Mouse (Mus musculus): ENCODE measurements around the gene Ccdc39. TPM values are rescaled to one million over a fixed set of nuclear protein-coding genes. Genes with fewer than 3 reads are reported as not detected.

Gene Ccdc39
- polyA plus RNA-seq, 1 experiment from 2014 or later = 2.3 TPM

- Histone ChIP-seq H3K27me3 (ENCODE audit: insufficient read depth, poor library complexity, severe bottlenecking) (no peaks in the 10 kb centered on the region), H3K4me1 (peaks cover 11% of the 10 kb centered on the region; the same call in 1 of the 2 replicates), H3K27ac (no peak overlapping the region), H3K9me3 (no peaks in the 10 kb centered on the region), H3K36me3 (no peaks in the 10 kb centered on the region), H3K4me3 (no peak overlapping the region)
- WGBS = 72% methylated on average over 6 of the region's 6 CpGs
- no peak for DNase-seq (ENCODE audit: low spot score)
Observed at GRCm38 (mm10) chr3:33846639-33847038, 2.5 kb upstream of the Ccdc39 start.

- Histone ChIP-seq H3K36me3 (no peaks in the 10 kb centered on the region), H3K4me3 (peak overlapping the region; percentile 35)
- 45% methylated on average over 10 of the region's 10 CpGs for WGBS
Observed at GRCm38 (mm10) chr3:33838877-33839276, 5.2 kb downstream of the Ccdc39 start.

GRCm38 (mm10) chr3:33836576-33836975 lies 7.5 kb downstream of the Ccdc39 start:
- DNase-seq (ENCODE audit: low spot score) = no peak
- Histone ChIP-seq H3K27me3 (ENCODE audit: insufficient read depth, poor library complexity, severe bottlenecking) (no peaks in the 10 kb centered on the region), H3K36me3 (no peaks in the 10 kb centered on the region), H3K27ac (no peak overlapping the region), H3K4me3 (no peak overlapping the region), H3K9me3 (no peaks in the 10 kb centered on the region), H3K4me1 (peaks cover 5% of the 10 kb centered on the region; the same call in 1 of the 2 replicates)
- 87% methylated on average over 13 of the region's 13 CpGs for WGBS

More at GRCm38 (mm10) chr3:33838877-33839276, 5.2 kb downstream of the Ccdc39 start:
- Histone ChIP-seq H3K9me3 (no peaks in the 10 kb centered on the region), H3K27ac (no peak overlapping the region), H3K4me1 (peaks cover 10% of the 10 kb centered on the region; the same call in 1 of the 2 replicates), H3K27me3 (ENCODE audit: insufficient read depth, poor library complexity, severe bottlenecking) (no peaks in the 10 kb centered on the region)
- DNase-seq (ENCODE audit: low spot score) = no peak

- no peaks in the 10 kb centered on the region for H3K27me3 ChIP-seq (ENCODE audit: insufficient read depth, poor library complexity, severe bottlenecking)
- no peaks in the 10 kb centered on the region for H3K36me3 ChIP-seq
- H3K27ac ChIP-seq = no peak overlapping the region
- no peaks in the 10 kb centered on the region for H3K9me3 ChIP-seq
- WGBS = 74% methylated on average over 10 of the region's 10 CpGs
- H3K4me1 ChIP-seq = peaks cover 5% of the 10 kb centered on the region; the same call in 1 of the 2 replicates
- no peak overlapping the region for H3K4me3 ChIP-seq
- DNase-seq (ENCODE audit: low spot score) = no peak
Observed at GRCm38 (mm10) chr3:33832351-33832750, 11.8 kb downstream of the Ccdc39 start.

GRCm38 (mm10) chr3:33824135-33824946 lies 19.8 kb downstream of the Ccdc39 start:
- H3K9me3 ChIP-seq = no peaks in the 10 kb centered on the region
- H3K27me3 ChIP-seq (ENCODE audit: insufficient read depth, poor library complexity, severe bottlenecking) = no peaks in the 10 kb centered on the region
- H3K4me1 ChIP-seq = no peaks in the 10 kb centered on the region
- DNase-seq (ENCODE audit: low spot score) = no peak
- WGBS = 46% methylated on average over 9 of the region's 9 CpGs
- no peak overlapping the region for H3K4me3 ChIP-seq
- no peaks in the 10 kb centered on the region for H3K36me3 ChIP-seq
- no peak overlapping the region for H3K27ac ChIP-seq

- H3K27ac ChIP-seq = no peak overlapping the region
- no peaks in the 10 kb centered on the region for H3K4me1 ChIP-seq
- no peaks in the 10 kb centered on the region for H3K27me3 ChIP-seq (ENCODE audit: insufficient read depth, poor library complexity, severe bottlenecking)
- no peaks in the 10 kb centered on the region for H3K9me3 ChIP-seq
- H3K36me3 ChIP-seq = peaks cover 73% of the 10 kb centered on the region
- 86% methylated on average over 1 of the region's 1 CpGs for WGBS
- no peak overlapping the region for H3K4me3 ChIP-seq
- no peak for DNase-seq (ENCODE audit: low spot score)
Observed at GRCm38 (mm10) chr3:33807151-33807550, 37.0 kb downstream of the Ccdc39 start.

- no peaks in the 10 kb centered on the region for H3K27me3 ChIP-seq (ENCODE audit: insufficient read depth, poor library complexity, severe bottlenecking)
- no peaks in the 10 kb centered on the region for H3K4me1 ChIP-seq
- DNase-seq (ENCODE audit: low spot score) = no peak
- H3K4me3 ChIP-seq = peak overlapping the region; percentile 95
- no peaks in the 10 kb centered on the region for H3K9me3 ChIP-seq
- under 1% methylated on average over 16 of the region's 16 CpGs for WGBS
- H3K27ac ChIP-seq = peak overlapping the region; percentile 99
- H3K36me3 ChIP-seq = peaks cover 21% of the 10 kb centered on the region
Observed at GRCm38 (mm10) chr3:33800513-33800820, 43.6 kb downstream of the Ccdc39 start.

GRCm38 (mm10) chr3:33799617-33800512 lies 44.2 kb downstream of the Ccdc39 start, which contains the start of gene Ttc14:
TSS of gene Ttc14 (plus strand) at chr3:33799832.
- H3K4me1 ChIP-seq = no peaks in the 10 kb centered on the region
- peaks cover 15% of the 10 kb centered on the region for H3K36me3 ChIP-seq
- peak within 1 kb of the TSS; percentile 95 for H3K4me3 ChIP-seq
- peak within 1 kb of the TSS; percentile 99 for H3K27ac ChIP-seq
- H3K9me3 ChIP-seq = no peaks in the 10 kb centered on the region
- WGBS = under 1% methylated on average over 89 of the region's 90 CpGs
- DNase-seq (ENCODE audit: low spot score) = peak; percentile 98
- no peaks in the 10 kb centered on the region for H3K27me3 ChIP-seq (ENCODE audit: insufficient read depth, poor library complexity, severe bottlenecking)

- Histone ChIP-seq H3K36me3 (no peaks in the 10 kb centered on the region), H3K27ac (no peak overlapping the region), H3K9me3 (no peaks in the 10 kb centered on the region), H3K4me3 (no peak overlapping the region), H3K27me3 (ENCODE audit: insufficient read depth, poor library complexity, severe bottlenecking) (no peaks in the 10 kb centered on the region), H3K4me1 (no peaks in the 10 kb centered on the region)
- no peak for DNase-seq (ENCODE audit: low spot score)
Observed at GRCm38 (mm10) chr3:33790975-33791374, 53.1 kb downstream of the Ccdc39 start.

Other genes with a start within 250 kb of the Ccdc39 start
- 49.3 and 49.5 TPM in 2 replicates for gene Ttc14, start 44.5 kb downstream of the Ccdc39 start, polyA plus RNA-seq (2016; fragmentation: Nextera tagmentation; extraction: Ambion mirVana)
- 67.7 and 70.5 TPM in 2 replicates for gene Fxr1, start 175.6 kb upstream of the Ccdc39 start, polyA plus RNA-seq (2016; fragmentation: Nextera tagmentation; extraction: Ambion mirVana)
- 162 and 167 TPM in 2 replicates for gene Dnajc19, start 237.0 kb upstream of the Ccdc39 start, polyA plus RNA-seq (2016; fragmentation: Nextera tagmentation; extraction: Ambion mirVana)

Measured in heart, embryonic 10.5 days (tissue).